Mouse (Mus musculus): ENCODE results near the gene Prg2.

Gene Prg2

DNA sequence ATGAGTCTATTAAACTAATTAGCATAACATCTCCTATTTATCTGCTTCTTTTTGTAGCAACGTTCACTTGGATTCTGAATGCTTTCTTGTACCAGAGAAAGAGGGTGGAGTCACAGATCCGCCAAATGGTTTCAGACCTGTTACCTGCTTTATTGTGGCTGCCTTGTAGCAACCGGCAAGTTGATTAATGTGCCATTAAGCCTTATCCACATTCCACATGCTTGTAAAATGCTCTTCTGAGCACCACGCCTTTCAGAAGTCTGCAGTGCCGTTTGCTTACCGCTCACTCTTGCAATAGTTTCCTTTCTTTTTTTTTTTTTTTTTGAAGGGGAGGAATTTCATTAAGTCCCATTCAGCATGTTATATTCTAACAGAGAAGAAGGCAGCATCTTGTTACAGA, 49.6 kb downstream of the Prg2 start:
- no peak for DNase-seq (ENCODE audit: low read depth, low spot score)

DNA sequence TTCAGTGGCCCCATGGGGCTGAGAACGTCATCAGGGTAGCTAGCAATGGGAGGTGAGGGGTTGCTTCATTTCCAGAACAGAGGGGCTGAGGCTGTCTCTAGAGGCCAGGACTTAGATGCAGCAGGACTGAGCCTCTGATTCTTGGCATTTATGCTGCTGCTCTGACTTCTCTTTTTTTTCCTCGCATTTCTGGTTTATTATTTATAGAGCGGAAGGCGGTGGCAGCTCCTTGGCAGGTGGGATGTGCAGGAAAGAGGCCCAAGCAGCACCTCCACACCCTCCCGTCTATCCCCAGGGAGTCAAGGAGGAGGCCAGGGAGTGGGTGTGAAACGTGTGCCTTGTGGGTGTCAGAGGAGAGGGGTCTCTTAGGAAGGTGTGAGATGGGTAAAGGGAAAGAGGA, 50.7 kb downstream of the Prg2 start:
- no peak for DNase-seq (ENCODE audit: low read depth, low spot score)

DNA sequence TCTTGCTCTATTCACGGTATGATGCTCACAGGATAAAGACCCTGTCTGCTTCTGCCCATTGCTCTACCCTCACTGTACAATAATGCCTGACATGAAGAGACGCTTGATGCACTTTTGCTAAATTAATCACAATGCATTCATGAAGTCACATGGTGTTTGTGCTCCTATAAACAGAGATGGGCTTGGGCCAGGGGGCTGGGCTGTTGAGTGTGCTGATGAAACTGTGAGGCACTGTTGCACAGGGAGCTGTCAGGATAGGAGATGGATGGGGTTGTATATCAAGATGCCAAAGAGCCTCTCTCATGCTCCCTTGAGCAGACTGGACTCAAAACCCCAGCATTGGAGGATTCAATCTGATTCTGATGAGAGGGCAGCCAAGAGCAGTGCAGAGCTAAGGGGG, 52.9 kb downstream of the Prg2 start:
- DNase-seq (ENCODE audit: low read depth, low spot score): no peak
